Mouse (Mus musculus) naive thymus-derived CD4-positive, alpha-beta T cell, adult 2 months (primary cell): ENCODE measurements around the gene Prox2.

Experiments
- DNase-seq: peaks from one replicate; pipeline ENCODE4 v3.0.0-alpha.2; 2011; ENCODE audit warnings: low read depth

Prox2 gene

GRCm38 (mm10) chr12:85131361-85131760 is 20.8 kb upstream of the Prox2 start:
- DNase-seq: no peak

GRCm38 (mm10) chr12:85129426-85129978 is 18.9 kb upstream of the Prox2 start:
- no peak for DNase-seq

GRCm38 (mm10) chr12:85126986-85127603 is 16.5 kb upstream of the Prox2 start:
- DNase-seq: no peak

GRCm38 (mm10) chr12:85124751-85125150 is 14.2 kb upstream of the Prox2 start:
- no peak for DNase-seq

- peak; percentile 50 for DNase-seq
Observed at GRCm38 (mm10) chr12:85123645-85124044, 13.1 kb upstream of the Prox2 start.

- peak; percentile 73 for DNase-seq
Observed at GRCm38 (mm10) chr12:85123108-85123530, 12.6 kb upstream of the Prox2 start.

GRCm38 (mm10) chr12:85121806-85122459 is 11.4 kb upstream of the Prox2 start:
- DNase-seq: no peak

- DNase-seq: no peak
Observed at GRCm38 (mm10) chr12:85115678-85116077, 5.1 kb upstream of the Prox2 start.

GRCm38 (mm10) chr12:85113917-85114316 is 3.4 kb upstream of the Prox2 start:
- DNase-seq: no peak

GRCm38 (mm10) chr12:85113337-85113736 is 2.8 kb upstream of the Prox2 start:
- no peak for DNase-seq

GRCm38 (mm10) chr12:85112550-85113251 is 2.1 kb upstream of the Prox2 start:
- no peak for DNase-seq

- DNase-seq: no peak
Observed at GRCm38 (mm10) chr12:85110011-85110697, 405 bp downstream of the Prox2 start.

- no peak for DNase-seq
Observed at GRCm38 (mm10) chr12:85109426-85109825, 1.1 kb downstream of the Prox2 start.

- no peak for DNase-seq
Observed at GRCm38 (mm10) chr12:85108643-85109042, 1.9 kb downstream of the Prox2 start.

- no peak for DNase-seq
Observed at GRCm38 (mm10) chr12:85106292-85106691, 4.3 kb downstream of the Prox2 start.

GRCm38 (mm10) chr12:85104789-85105188 is 5.8 kb downstream of the Prox2 start:
- DNase-seq: no peak

GRCm38 (mm10) chr12:85103096-85103495 is 7.5 kb downstream of the Prox2 start:
- DNase-seq: no peak

- no peak for DNase-seq
Observed at GRCm38 (mm10) chr12:85101521-85102106, 8.9 kb downstream of the Prox2 start.

- DNase-seq: no peak
Observed at GRCm38 (mm10) chr12:85101001-85101400, 9.6 kb downstream of the Prox2 start.

- DNase-seq: no peak
Observed at GRCm38 (mm10) chr12:85095859-85096258, 14.7 kb downstream of the Prox2 start.

GRCm38 (mm10) chr12:85095146-85095545 is 15.4 kb downstream of the Prox2 start:
- DNase-seq: no peak

GRCm38 (mm10) chr12:85094706-85095105 is 15.9 kb downstream of the Prox2 start:
- no peak for DNase-seq
